ENCODE assay signal across 14 mouse cellular contexts in the genomic region with DNA sequence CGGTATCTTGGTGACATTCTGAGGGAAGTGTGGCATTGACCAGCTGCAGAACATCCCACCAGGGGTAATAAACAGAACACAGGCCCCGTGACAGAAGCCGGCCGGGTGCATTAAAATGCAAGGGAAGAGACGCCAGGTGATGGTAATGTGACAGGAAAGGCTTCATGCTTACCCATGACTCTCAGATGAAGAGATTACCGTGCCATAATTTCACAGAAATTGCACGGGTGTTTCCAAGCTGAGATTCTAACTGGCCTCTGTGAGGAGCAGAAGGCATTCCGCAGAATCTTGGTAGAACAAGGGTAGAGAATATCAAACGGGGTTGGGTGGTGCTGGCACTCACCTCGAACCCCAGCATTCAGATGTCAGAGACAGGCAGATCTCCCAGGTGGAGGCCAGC.
"Had no signal": no experiment of that assay in that cellular context is flagged by ENCODE, and none has a peak within 500 bp of the region (broad histone marks: within the 10 kb centered on the region; RNA-seq: fewer than 3 reads in every experiment).

No protein-coding gene starts in this region.

- H3K27me3 ChIP-seq: limb, embryonic 12.5 days; liver, embryonic 13.5 days; lung, embryonic 15.5 days; midbrain, embryonic 12.5 days; neural tube, embryonic 15.5 days had no signal

- ATAC-seq: intestine, postnatal 0 days; liver, postnatal 0 days; midbrain, embryonic 16.5 days had no signal

- DNase-seq: kidney, adult 8-10 months; kidney, postnatal 25 days; layer of hippocampus, adult 9-11 months; liver; liver, embryonic 13.5 days; liver, postnatal 0 days; right cerebral cortex, adult 18-20 months; right cerebral cortex, postnatal 25 days had no signal

- H3K4me1 ChIP-seq: liver, embryonic 13.5 days; lung, embryonic 15.5 days had no signal

- H3K36me3 ChIP-seq: limb, embryonic 12.5 days; liver, embryonic 13.5 days; lung, embryonic 15.5 days; midbrain, embryonic 12.5 days; neural tube, embryonic 15.5 days had no signal

- H3K27ac ChIP-seq: limb, embryonic 12.5 days; liver, embryonic 13.5 days; lung, embryonic 15.5 days; midbrain, embryonic 12.5 days; neural tube, embryonic 15.5 days had no signal

- H3K4me3 ChIP-seq: limb, embryonic 12.5 days; liver, embryonic 13.5 days; lung, embryonic 15.5 days; midbrain, embryonic 12.5 days; neural tube, embryonic 15.5 days had no signal
